Mouse (Mus musculus) G1E (cell line): ENCODE data around the gene Meis2.

Experiments used
- CTCF ChIP-seq: IDR thresholded peaks from 2 replicates; pipeline ENCODE4 v1.5.1; 2012; ENCODE audit warnings: low read depth, low read length, inconsistent platforms, mixed read lengths
- TAL1 ChIP-seq: conservative IDR thresholded peaks from 2 replicates; pipeline ENCODE4 v1.6.1; 2012; ENCODE audit warnings: low read depth, low read length, inconsistent platforms, mixed read lengths

DNA sequence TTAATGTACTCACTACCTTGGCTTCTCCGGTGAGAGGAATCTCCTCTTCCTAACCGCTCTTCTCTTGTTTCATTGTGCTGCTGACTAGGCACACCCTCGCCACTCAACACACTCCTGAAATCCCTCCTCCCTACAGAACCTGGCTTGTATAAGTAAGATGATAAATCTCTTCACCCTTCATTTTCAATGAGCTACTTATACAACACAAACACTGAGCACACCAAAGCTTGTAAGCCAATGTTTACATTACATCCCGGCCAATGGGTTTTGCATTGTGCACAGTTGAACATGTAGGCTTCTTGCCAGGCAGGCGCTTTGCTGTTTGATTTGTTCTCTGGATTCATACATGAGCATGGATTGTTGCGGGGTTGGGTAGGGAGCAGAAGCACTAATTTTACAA is 247.7 kb downstream of the Meis2 start:
- TF ChIP-seq TAL1: no peak
- TF ChIP-seq CTCF: no peak
